Mouse (Mus musculus): Measurements from ENCODE around the gene Pnkp. TPM values are rescaled to one million over a fixed set of nuclear protein-coding genes. Genes with fewer than 3 reads are reported as not detected.

The Pnkp gene
- polyA plus RNA-seq (2015; fragmentation: Illumina TruSeq; extraction: RNeasy Lipid Tissue Mini Kit (QIAGEN cat#74804); ENCODE audit: insufficient read depth, low read depth, low replicate concordance) = 11.9 TPM

GRCm38 (mm10) chr7:44857042-44857552 lies at the start of gene Pnkp:
TSS of gene Pnkp (plus strand) at chr7:44857139.

GRCm38 (mm10) chr7:44815721-44816469 lies 41.0 kb upstream of the Pnkp start, which contains the start of the genes Nup62 and Il4i1:
TSS of gene Nup62 (plus strand) at chr7:44816088.
TSS of gene Il4i1 (plus strand) at chr7:44816387.

GRCm38 (mm10) chr7:44816470-44817021 lies 40.4 kb upstream of the Pnkp start, which contains the start of gene Atf5:
TSS of gene Atf5 (minus strand) at chr7:44816658.

GRCm38 (mm10) chr7:44848561-44849415 lies 8.2 kb upstream of the Pnkp start, which contains the start of the genes Akt1s1 and Tbc1d17:
TSS of gene Akt1s1 (plus strand) at chr7:44848991.
TSS of gene Tbc1d17 (minus strand) at chr7:44849079.

GRCm38 (mm10) chr7:44869697-44870528 lies 13.0 kb downstream of the Pnkp start, which contains the start of gene Ptov1:
TSS of gene Ptov1 (minus strand) at chr7:44869788.

GRCm38 (mm10) chr7:44892276-44892921 lies 35.5 kb downstream of the Pnkp start, which contains the start of gene Med25:
TSS of gene Med25 (minus strand) at chr7:44892712.

GRCm38 (mm10) chr7:44895593-44896434 lies 38.9 kb downstream of the Pnkp start, which contains the start of gene Fuz:
TSS of gene Fuz (plus strand) at chr7:44896079.

Other genes with a start within 250 kb of the Pnkp start
- gene Myh14, start 186.3 kb upstream of the Pnkp start, polyA plus RNA-seq (2015; fragmentation: Illumina TruSeq; extraction: RNeasy Lipid Tissue Mini Kit (QIAGEN cat#74804); ENCODE audit: insufficient read depth, low read depth, low replicate concordance) = 5.7 TPM
- gene Izumo2, start 148.4 kb upstream of the Pnkp start, polyA plus RNA-seq (2015; fragmentation: Illumina TruSeq; extraction: RNeasy Lipid Tissue Mini Kit (QIAGEN cat#74804); ENCODE audit: insufficient read depth, low read depth, low replicate concordance) = not detected
- gene Vrk3, start 108.7 kb upstream of the Pnkp start, polyA plus RNA-seq (2015; fragmentation: Illumina TruSeq; extraction: RNeasy Lipid Tissue Mini Kit (QIAGEN cat#74804); ENCODE audit: insufficient read depth, low read depth, low replicate concordance) = 4.8 TPM
- 0.28 TPM for gene Zfp473, start 106.1 kb upstream of the Pnkp start, polyA plus RNA-seq (2015; fragmentation: Illumina TruSeq; extraction: RNeasy Lipid Tissue Mini Kit (QIAGEN cat#74804); ENCODE audit: insufficient read depth, low read depth, low replicate concordance)
- gene Nup62, start 41.1 kb upstream of the Pnkp start, polyA plus RNA-seq (2015; fragmentation: Illumina TruSeq; extraction: RNeasy Lipid Tissue Mini Kit (QIAGEN cat#74804); ENCODE audit: insufficient read depth, low read depth, low replicate concordance) = 5.4 TPM
- not detected for gene Il4i1, start 40.8 kb upstream of the Pnkp start, polyA plus RNA-seq (2015; fragmentation: Illumina TruSeq; extraction: RNeasy Lipid Tissue Mini Kit (QIAGEN cat#74804); ENCODE audit: insufficient read depth, low read depth, low replicate concordance)
- 44.5 TPM for gene Atf5, start 40.5 kb upstream of the Pnkp start, polyA plus RNA-seq (2015; fragmentation: Illumina TruSeq; extraction: RNeasy Lipid Tissue Mini Kit (QIAGEN cat#74804); ENCODE audit: insufficient read depth, low read depth, low replicate concordance)
- gene Akt1s1, start 8.1 kb upstream of the Pnkp start, polyA plus RNA-seq (2015; fragmentation: Illumina TruSeq; extraction: RNeasy Lipid Tissue Mini Kit (QIAGEN cat#74804); ENCODE audit: insufficient read depth, low read depth, low replicate concordance) = 13.5 TPM
- 19.6 TPM for gene Tbc1d17, start 8.1 kb upstream of the Pnkp start, polyA plus RNA-seq (2015; fragmentation: Illumina TruSeq; extraction: RNeasy Lipid Tissue Mini Kit (QIAGEN cat#74804); ENCODE audit: insufficient read depth, low read depth, low replicate concordance)
- 49.5 TPM for gene Ptov1, start 12.6 kb downstream of the Pnkp start, polyA plus RNA-seq (2015; fragmentation: Illumina TruSeq; extraction: RNeasy Lipid Tissue Mini Kit (QIAGEN cat#74804); ENCODE audit: insufficient read depth, low read depth, low replicate concordance)
- gene Med25, start 35.6 kb downstream of the Pnkp start, polyA plus RNA-seq (2015; fragmentation: Illumina TruSeq; extraction: RNeasy Lipid Tissue Mini Kit (QIAGEN cat#74804); ENCODE audit: insufficient read depth, low read depth, low replicate concordance) = 20.6 TPM
- gene Fuz, start 38.9 kb downstream of the Pnkp start, polyA plus RNA-seq (2015; fragmentation: Illumina TruSeq; extraction: RNeasy Lipid Tissue Mini Kit (QIAGEN cat#74804); ENCODE audit: insufficient read depth, low read depth, low replicate concordance) = 9.6 TPM
- gene Ap2a1, start 72.4 kb downstream of the Pnkp start, polyA plus RNA-seq (2015; fragmentation: Illumina TruSeq; extraction: RNeasy Lipid Tissue Mini Kit (QIAGEN cat#74804); ENCODE audit: insufficient read depth, low read depth, low replicate concordance) = 13.8 TPM
- gene Tsks, start 86.1 kb downstream of the Pnkp start, polyA plus RNA-seq (2015; fragmentation: Illumina TruSeq; extraction: RNeasy Lipid Tissue Mini Kit (QIAGEN cat#74804); ENCODE audit: insufficient read depth, low read depth, low replicate concordance) = not detected
- gene Cpt1c, start 117.7 kb downstream of the Pnkp start, polyA plus RNA-seq (2015; fragmentation: Illumina TruSeq; extraction: RNeasy Lipid Tissue Mini Kit (QIAGEN cat#74804); ENCODE audit: insufficient read depth, low read depth, low replicate concordance) = 3.9 TPM
- 31.9 TPM for gene Prmt1, start 129.4 kb downstream of the Pnkp start, polyA plus RNA-seq (2015; fragmentation: Illumina TruSeq; extraction: RNeasy Lipid Tissue Mini Kit (QIAGEN cat#74804); ENCODE audit: insufficient read depth, low read depth, low replicate concordance)
- gene Irf3, start 140.5 kb downstream of the Pnkp start, polyA plus RNA-seq (2015; fragmentation: Illumina TruSeq; extraction: RNeasy Lipid Tissue Mini Kit (QIAGEN cat#74804); ENCODE audit: insufficient read depth, low read depth, low replicate concordance) = 70.4 TPM
- 2.8 TPM for gene Bcl2l12, start 141.6 kb downstream of the Pnkp start, polyA plus RNA-seq (2015; fragmentation: Illumina TruSeq; extraction: RNeasy Lipid Tissue Mini Kit (QIAGEN cat#74804); ENCODE audit: insufficient read depth, low read depth, low replicate concordance)
- gene Scaf1, start 159.2 kb downstream of the Pnkp start, polyA plus RNA-seq (2015; fragmentation: Illumina TruSeq; extraction: RNeasy Lipid Tissue Mini Kit (QIAGEN cat#74804); ENCODE audit: insufficient read depth, low read depth, low replicate concordance) = 17.4 TPM
- 29.2 TPM for gene Rras, start 160.8 kb downstream of the Pnkp start, polyA plus RNA-seq (2015; fragmentation: Illumina TruSeq; extraction: RNeasy Lipid Tissue Mini Kit (QIAGEN cat#74804); ENCODE audit: insufficient read depth, low read depth, low replicate concordance)
- 5.3 TPM for gene Prr12, start 195.7 kb downstream of the Pnkp start, polyA plus RNA-seq (2015; fragmentation: Illumina TruSeq; extraction: RNeasy Lipid Tissue Mini Kit (QIAGEN cat#74804); ENCODE audit: insufficient read depth, low read depth, low replicate concordance)
- gene Nosip, start 205.3 kb downstream of the Pnkp start, polyA plus RNA-seq (2015; fragmentation: Illumina TruSeq; extraction: RNeasy Lipid Tissue Mini Kit (QIAGEN cat#74804); ENCODE audit: insufficient read depth, low read depth, low replicate concordance) = 12.8 TPM
- gene Prrg2, start 205.5 kb downstream of the Pnkp start, polyA plus RNA-seq (2015; fragmentation: Illumina TruSeq; extraction: RNeasy Lipid Tissue Mini Kit (QIAGEN cat#74804); ENCODE audit: insufficient read depth, low read depth, low replicate concordance) = 13.8 TPM
- 25.7 TPM for gene Rcn3, start 235.1 kb downstream of the Pnkp start, polyA plus RNA-seq (2015; fragmentation: Illumina TruSeq; extraction: RNeasy Lipid Tissue Mini Kit (QIAGEN cat#74804); ENCODE audit: insufficient read depth, low read depth, low replicate concordance)
- gene Fcgrt, start 246.7 kb downstream of the Pnkp start, polyA plus RNA-seq (2015; fragmentation: Illumina TruSeq; extraction: RNeasy Lipid Tissue Mini Kit (QIAGEN cat#74804); ENCODE audit: insufficient read depth, low read depth, low replicate concordance) = 25.4 TPM

All from pancreas, adult 10 weeks (tissue).